Mouse (Mus musculus): ENCODE results near the gene Mink1.

DNA sequence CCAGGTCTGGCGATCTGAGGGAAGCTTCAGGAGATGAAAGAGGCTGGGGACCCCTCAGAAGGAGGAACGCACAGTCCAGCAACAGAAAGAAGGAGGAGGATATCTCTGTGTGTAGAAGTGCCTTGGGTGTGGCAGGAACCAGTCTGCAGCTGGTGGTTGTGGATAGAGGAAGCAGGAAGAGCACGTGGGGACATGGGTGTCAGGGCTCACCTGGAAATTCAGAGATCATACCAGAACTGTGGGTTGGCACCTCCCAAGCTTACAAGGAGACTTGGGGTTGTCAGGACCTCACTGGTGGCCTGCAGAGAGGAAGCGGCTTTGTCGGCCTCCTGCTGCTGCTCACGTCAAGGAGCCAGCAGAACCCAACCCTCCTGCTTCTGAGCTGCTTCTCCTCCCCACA lies 34.6 kb downstream of the Mink1 start:
- TF ChIP-seq CTCF (IDR thresholded peaks at IDR 0.05; ENCODE audit: low read depth, low read length) (no peak), POLR2A (IDR thresholded peaks at IDR 0.05; ENCODE audit: extremely low read depth, insufficient read depth, low read length) (no peak)
